8 mouse cellular contexts compared by ENCODE assay signal in genomic region chr11:65160991-65161880, GRCm38 (mm10). TPM values are rescaled to one million over a fixed set of nuclear protein-coding genes. Genes with fewer than 3 reads are reported as not detected.
DNase-seq lines count a peak whose midpoint lies in the region; ATAC-seq and TF ChIP-seq lines count a peak whose summit lies in the region.

No protein-coding gene starts in this region.

- H3K27ac ChIP-seq in heart, embryonic 16.5 days (ENCODE audit: low read length), result peak overlapping the region; percentile 31; the same call in 1 of the 2 replicates
- H3K27ac ChIP-seq in embryonic facial prominence, embryonic 12.5 days, result no peak overlapping the region
- peak overlapping the region; percentile 83; the same call in 1 of the 2 replicates for H3K27ac ChIP-seq in hindbrain, postnatal 0 days
- no peak overlapping the region for H3K27ac ChIP-seq in midbrain, embryonic 15.5 days

- DNase-seq in heart, postnatal 4 days, result no peak
- no peak for DNase-seq in hindbrain, postnatal 0 days (ENCODE audit: low spot score)
- DNase-seq in urinary bladder, postnatal 36 days (ENCODE audit: low spot score in 2 of 2), result no peak
- no peak for DNase-seq in urinary bladder, postnatal 10 days (ENCODE audit: low spot score)

- no peaks in the 10 kb centered on the region for H3K36me3 ChIP-seq in heart, embryonic 16.5 days (ENCODE audit: control insufficient read depth, insufficient read depth)
- no peaks in the 10 kb centered on the region for H3K36me3 ChIP-seq in embryonic facial prominence, embryonic 12.5 days
- H3K36me3 ChIP-seq in hindbrain, postnatal 0 days (ENCODE audit: insufficient read depth, low read length), result no peaks in the 10 kb centered on the region
- H3K36me3 ChIP-seq in midbrain, embryonic 15.5 days (replicated peaks), result no peaks in the 10 kb centered on the region

- TF ChIP-seq CTCF in hindbrain, postnatal 0 days (IDR thresholded peaks at IDR 0.05; ENCODE audit: low read depth), result no peak

- H3K4me2 ChIP-seq in heart, embryonic 16.5 days (ENCODE audit: low read depth, low read length), result peak overlapping the region; percentile 90
- peak overlapping the region; percentile 96 for H3K4me2 ChIP-seq in embryonic facial prominence, embryonic 12.5 days (replicated peaks)
- peak overlapping the region; percentile 89 for H3K4me2 ChIP-seq in hindbrain, postnatal 0 days (ENCODE audit: low read depth, low read length)
- peak overlapping the region; percentile 60 for H3K4me2 ChIP-seq in midbrain, embryonic 15.5 days

- H3K27me3 ChIP-seq in heart, embryonic 16.5 days (ENCODE audit: control insufficient read depth, insufficient read depth, low read length), result no peaks in the 10 kb centered on the region; the same call in 1 of the 2 replicates
- H3K27me3 ChIP-seq in embryonic facial prominence, embryonic 12.5 days, result peaks cover 21% of the 10 kb centered on the region
- no peaks in the 10 kb centered on the region for H3K27me3 ChIP-seq in hindbrain, postnatal 0 days (ENCODE audit: insufficient read depth, low read length)
- no peaks in the 10 kb centered on the region for H3K27me3 ChIP-seq in midbrain, embryonic 15.5 days (replicated peaks)

- H3K9ac ChIP-seq in heart, embryonic 16.5 days (ENCODE audit: low read length), result peak overlapping the region; percentile 79
- no peak overlapping the region for H3K9ac ChIP-seq in embryonic facial prominence, embryonic 12.5 days
- peak overlapping the region; percentile 92; the same call in 1 of the 2 replicates for H3K9ac ChIP-seq in hindbrain, postnatal 0 days (replicated peaks; ENCODE audit: low read length)
- H3K9ac ChIP-seq in midbrain, embryonic 15.5 days, result peak overlapping the region; percentile 96

- 0 out of 2 replicates have a peak, but pooled peaks have one; percentile 17 for ATAC-seq in heart, embryonic 16.5 days (replicated peaks; ENCODE audit: extremely low read depth, insufficient read depth, low FRiP score)
- no peak for ATAC-seq in embryonic facial prominence, embryonic 12.5 days (ENCODE audit: insufficient number of reproducible peaks, insufficient read depth, low FRiP score, low TSS enrichment)
- no peak; the same call in 1 of the 2 replicates for ATAC-seq in hindbrain, postnatal 0 days
- no peak for ATAC-seq in midbrain, embryonic 15.5 days (replicated peaks)
- ATAC-seq in CD4-positive, CD25-positive, alpha-beta regulatory T cell, adult 4 months, result no peak

- H3K9me3 ChIP-seq in heart, embryonic 16.5 days (replicated peaks; ENCODE audit: control insufficient read depth, low read length), result no peaks in the 10 kb centered on the region
- H3K9me3 ChIP-seq in embryonic facial prominence, embryonic 12.5 days, result no peaks in the 10 kb centered on the region
- H3K9me3 ChIP-seq in hindbrain, postnatal 0 days (ENCODE audit: low read length), result no peaks in the 10 kb centered on the region
- no peaks in the 10 kb centered on the region for H3K9me3 ChIP-seq in midbrain, embryonic 15.5 days

- WGBS in heart, embryonic 16.5 days, result 45% methylated on average over 7 of the region's 7 CpGs
- WGBS in embryonic facial prominence, embryonic 12.5 days, result 57% methylated on average over 7 of the region's 7 CpGs
- 48% methylated on average over 7 of the region's 7 CpGs for WGBS in hindbrain, postnatal 0 days
- WGBS in midbrain, embryonic 15.5 days, result 60% methylated on average over 7 of the region's 7 CpGs

- H3K4me3 ChIP-seq in heart, embryonic 16.5 days (ENCODE audit: low read length), result peak overlapping the region; percentile 71
- peak overlapping the region; percentile 88; the same call in 1 of the 2 replicates for H3K4me3 ChIP-seq in embryonic facial prominence, embryonic 12.5 days
- H3K4me3 ChIP-seq in hindbrain, postnatal 0 days (ENCODE audit: low read length), result peak overlapping the region; percentile 95
- H3K4me3 ChIP-seq in midbrain, embryonic 15.5 days, result peak overlapping the region; percentile 96

- peaks cover 21% of the 10 kb centered on the region for H3K4me1 ChIP-seq in heart, embryonic 16.5 days (ENCODE audit: control insufficient read depth, insufficient read depth, low read length)
- peaks cover 6% of the 10 kb centered on the region for H3K4me1 ChIP-seq in embryonic facial prominence, embryonic 12.5 days
- H3K4me1 ChIP-seq in hindbrain, postnatal 0 days (ENCODE audit: insufficient read depth, low read length), result peaks cover 11% of the 10 kb centered on the region; the same call in 1 of the 2 replicates
- peaks cover 14% of the 10 kb centered on the region for H3K4me1 ChIP-seq in midbrain, embryonic 15.5 days

RNA-seq across cellular contexts. Expression of gene Arhgap44, which starts 1.5 kb away (rescaled TPM):
- polyA plus RNA-seq in heart, embryonic 16.5 days (2015; fragmentation: Nextera tagmentation; extraction: Ambion mirVana), result 11.3 and 11.4 TPM in 2 replicates
- total RNA-seq in heart, postnatal 4 days (2021), result 10 to 100 TPM; 19.9 to 23.7 TPM
- polyA plus RNA-seq in embryonic facial prominence, embryonic 12.5 days (2016; fragmentation: Nextera tagmentation; extraction: Ambion mirVana), result 5.6 and 6.4 TPM in 2 replicates
- 40.7 and 43.1 TPM in 2 replicates for total RNA-seq in hindbrain, postnatal 0 days (2014; rRNA removed)
- polyA plus RNA-seq in hindbrain, postnatal 0 days (2015; fragmentation: Nextera tagmentation; extraction: Ambion mirVana), result 21.3 and 23.0 TPM in 2 replicates
- 15.8 and 16.9 TPM in 2 replicates for polyA plus RNA-seq in midbrain, embryonic 15.5 days (2015; fragmentation: Nextera tagmentation; extraction: Ambion mirVana)
- polyA plus RNA-seq in CD4-positive, CD25-positive, alpha-beta regulatory T cell, adult 4 months (2017; shearing (Covaris generic)), result under 1 TPM; 0.29 to 0.31 TPM

RNA-seq across cellular contexts. Expression of gene 1700086D15Rik, which starts 1.5 kb away (rescaled TPM):
- polyA plus RNA-seq in heart, embryonic 16.5 days (2015; fragmentation: Nextera tagmentation; extraction: Ambion mirVana), result 0.27 TPM in 1 of 2 replicates, not detected in the other
- total RNA-seq in heart, postnatal 4 days (2021), result under 1 TPM; 0.74 to 0.81 TPM
- not detected in 2 replicates for polyA plus RNA-seq in embryonic facial prominence, embryonic 12.5 days (2016; fragmentation: Nextera tagmentation; extraction: Ambion mirVana)
- total RNA-seq in hindbrain, postnatal 0 days (2014; rRNA removed), result 0.94 and 3.2 TPM in 2 replicates
- 0.39 and 0.59 TPM in 2 replicates for polyA plus RNA-seq in hindbrain, postnatal 0 days (2015; fragmentation: Nextera tagmentation; extraction: Ambion mirVana)
- polyA plus RNA-seq in midbrain, embryonic 15.5 days (2015; fragmentation: Nextera tagmentation; extraction: Ambion mirVana), result 0.21 and 0.27 TPM in 2 replicates
- not detected for polyA plus RNA-seq in CD4-positive, CD25-positive, alpha-beta regulatory T cell, adult 4 months (2017; shearing (Covaris generic))

Comparison
In these comparisons a context has a peak if more than half of its experiments do, and no peak if none do; other contexts are left out.
1. H3K27ac ChIP-seq: peak in heart, embryonic 16.5 days (single experiment) and hindbrain, postnatal 0 days (single experiment); none in embryonic facial prominence, embryonic 12.5 days (single experiment) and midbrain, embryonic 15.5 days (single experiment).
2. Peak in every context shown above with its lines, with median percentiles within 50 percentile points of each other: H3K4me2 ChIP-seq and H3K4me3 ChIP-seq.